Mouse (Mus musculus) G1E (cell line): ENCODE data around the gene Gsg1l2.

ENCODE experiments used
- CTCF ChIP-seq: IDR thresholded peaks from 2 replicates; pipeline ENCODE4 v1.5.1; 2012; ENCODE audit warnings: low read depth, low read length, inconsistent platforms, mixed read lengths
- GATA1 ChIP-seq: IDR thresholded peaks from 2 replicates; pipeline ENCODE4 v1.6.1; 2012; ENCODE audit warnings: borderline replicate concordance, low read length, inconsistent platforms, mixed read lengths

DNA sequence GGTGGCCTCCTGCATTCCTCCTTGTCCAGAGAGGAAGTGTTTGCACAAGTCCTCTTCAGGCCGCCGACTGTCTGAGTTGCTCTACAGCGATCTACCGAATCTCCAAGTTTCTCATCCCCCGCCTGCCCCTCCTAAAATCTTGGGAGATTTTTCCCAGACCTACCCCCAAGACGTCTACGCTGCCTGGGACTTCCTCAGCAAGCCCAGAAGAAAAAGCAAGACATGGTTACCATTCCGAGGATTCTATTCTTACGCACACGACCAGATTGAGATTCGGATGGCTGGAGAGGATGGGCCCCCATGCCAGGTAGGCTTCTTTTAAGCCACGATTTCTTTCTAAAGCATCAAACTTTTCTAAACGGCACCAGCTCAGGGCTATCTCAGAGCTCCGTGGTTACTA, 3.4 kb upstream of the Gsg1l2 start, which contains the start of gene Glp2r:
- no peak for TF ChIP-seq CTCF
- TF ChIP-seq GATA1: no peak
